Mouse (Mus musculus) central nervous system, embryonic 18 days (tissue): ENCODE results near the gene Nmnat2. TPM values are rescaled to one million over a fixed set of nuclear protein-coding genes. Genes with fewer than 3 reads are reported as not detected.

Source experiments
- polyA plus RNA-seq: library from polyadenylated mRNA; depleted of rRNA; stranded (reverse); fragments of >200 nt; gene quantifications from 2 replicates; pipeline ENCODE4 v1.2.3, GENCODE M21; 2012; rRNA removed

The Nmnat2 gene
- 67.4 and 80.5 TPM in 2 replicates for polyA plus RNA-seq

GRCm38 (mm10) chr1:152954821-152955523, at the start of gene Nmnat2:
Gene Nmnat2 (plus strand): TSS chr1:152954993.

Other genes with a start within 250 kb of the Nmnat2 start
- 0.11 and 0.18 TPM in 2 replicates for gene Apobec4, start 204.4 kb upstream of the Nmnat2 start, polyA plus RNA-seq
- 16.6 and 18.9 TPM in 2 replicates for gene Rgl1, start 188.6 kb upstream of the Nmnat2 start, polyA plus RNA-seq
- 240 and 249 TPM in 2 replicates for gene Arpc5, start 188.5 kb upstream of the Nmnat2 start, polyA plus RNA-seq
- gene Ncf2, start 154.8 kb upstream of the Nmnat2 start, polyA plus RNA-seq = 1.7 and 2.5 TPM in 2 replicates
- gene Smg7, start 52.3 kb upstream of the Nmnat2 start, polyA plus RNA-seq = 37.7 and 39.9 TPM in 2 replicates
- gene Lamc2, start 231.5 kb downstream of the Nmnat2 start, polyA plus RNA-seq = 2.9 and 6.8 TPM in 2 replicates